Mouse (Mus musculus) urinary bladder, postnatal 0 days (tissue): ENCODE data around the gene Gm20075. TPM values are rescaled to one million over a fixed set of nuclear protein-coding genes. Genes with fewer than 3 reads are reported as not detected.

Source experiments
- polyA plus RNA-seq: library from polyadenylated mRNA; unstranded; fragments of >200 nt; fragmentation: Nextera tagmentation; extraction: Ambion mirVana; gene quantifications from 2 replicates; pipeline ENCODE4 v1.2.1, GENCODE M21; 2015

Gm20075 gene
- 15.2 and 18.0 TPM in 2 replicates for polyA plus RNA-seq

GRCm38 (mm10) chr13:96081276-96081675, at the start of gene Gm20075:
Gene Gm20075 (minus strand): TSS chr13:96081376.

GRCm38 (mm10) chr13:96081754-96082153, 578 bp upstream of the Gm20075 start, which contains the start of gene Gm17190:
Gene Gm17190 (plus strand): TSS chr13:96082054.

Other genes starting within 250 kb of the Gm20075 start
- 2.2 and 2.6 TPM in 2 replicates for gene Iqgap2, start 189.5 kb downstream of the Gm20075 start, polyA plus RNA-seq
- gene Gm17190, start 678 bp upstream of the Gm20075 start, polyA plus RNA-seq: not detected in 2 replicates
- 0.43 and 0.88 TPM in 2 replicates for gene Sv2c, start 51.2 kb upstream of the Gm20075 start, polyA plus RNA-seq